16 mouse cellular contexts compared by ENCODE assay signal in the genomic region with DNA sequence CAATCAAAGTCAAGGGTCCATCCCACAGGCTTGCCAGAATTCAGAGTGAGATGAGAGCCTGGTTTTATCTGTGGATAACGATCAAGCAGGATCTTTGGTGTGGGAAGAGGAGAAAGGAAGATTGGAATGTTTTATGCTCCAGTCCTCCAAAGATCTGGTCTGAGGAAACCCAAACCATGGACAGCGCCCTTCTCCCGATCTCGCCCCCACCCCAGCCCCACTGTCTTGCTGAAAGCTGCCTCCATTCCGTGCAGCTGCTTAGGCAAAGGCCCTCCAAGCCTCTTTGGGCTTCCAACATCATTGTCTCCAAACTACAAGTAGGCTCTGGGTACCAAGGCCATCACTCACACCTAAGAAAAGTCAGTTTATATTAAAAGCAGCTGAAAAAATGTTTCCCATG.
A peak's percentile ranks its signal among the peaks of the same experiment; 100 is the strongest.
DNase-seq lines count a peak whose midpoint lies in the region; ATAC-seq lines count a peak whose summit lies in the region.
"Had no signal": no experiment of that assay in that cellular context is flagged by ENCODE, and none has a peak within 500 bp of the region (broad histone marks: within the 10 kb centered on the region; RNA-seq: fewer than 3 reads in every experiment).

No protein-coding gene starts in this region.

- ATAC-seq in limb, embryonic 11.5 days (ENCODE audit: insufficient number of reproducible peaks, low FRiP score, low TSS enrichment, low read depth), result no peak
- ATAC-seq: CD4-positive, CD25-positive, alpha-beta regulatory T cell, adult 4 months; forebrain, embryonic 15.5 days had no signal

- H3K4me3 ChIP-seq in limb, embryonic 11.5 days (ENCODE audit: low read depth, low read length), result no peak overlapping the region
- H3K4me3 ChIP-seq: forebrain, embryonic 15.5 days; liver, embryonic 13.5 days; midbrain, embryonic 10.5 days had no signal

- no peak overlapping the region for H3K9ac ChIP-seq in limb, embryonic 11.5 days (ENCODE audit: low read length)
- H3K9ac ChIP-seq: forebrain, embryonic 15.5 days; hindbrain, embryonic 14.5 days; liver, embryonic 13.5 days had no signal

- H3K9me3 ChIP-seq in limb, embryonic 11.5 days (ENCODE audit: control insufficient read depth, low read length), result no peaks in the 10 kb centered on the region
- H3K9me3 ChIP-seq: forebrain, embryonic 15.5 days; liver, embryonic 13.5 days; midbrain, embryonic 10.5 days had no signal

- peak; percentile 62 to 65 for DNase-seq in kidney, postnatal 4 days
- DNase-seq in kidney, postnatal 25 days, result no peak
- peak; percentile 9 for DNase-seq in R1 (ENCODE audit: low read depth, low spot score)
- peak; percentile 46 for DNase-seq in embryo, embryonic 10.5 days (ENCODE audit: low spot score)
- DNase-seq in limb, embryonic 11.5 days (ENCODE audit: low spot score), result peak; percentile 50
- no peak for DNase-seq in adrenal gland, postnatal 4 days (ENCODE audit: low spot score in 2 of 2)
- DNase-seq in urinary bladder, postnatal 36 days (ENCODE audit: low spot score in 2 of 2), result no peak
- DNase-seq: cerebellum, postnatal 14 days; kidney, adult 11 months; liver, embryonic 13.5 days; lung, postnatal 14 days; right cerebral cortex, postnatal 14 days had no signal

- H3K36me3 ChIP-seq in limb, embryonic 11.5 days (ENCODE audit: control insufficient read depth, insufficient read depth, low read length), result no peaks in the 10 kb centered on the region
- H3K36me3 ChIP-seq: forebrain, embryonic 15.5 days; liver, embryonic 13.5 days; midbrain, embryonic 10.5 days had no signal

- WGBS in limb, embryonic 11.5 days, result 33% methylated on average over 5 of the region's 5 CpGs

- H3K27ac ChIP-seq in limb, embryonic 11.5 days (replicated peaks; ENCODE audit: low read depth, low read length), result no peak overlapping the region
- H3K27ac ChIP-seq: forebrain, embryonic 15.5 days; hindbrain, embryonic 14.5 days; liver, embryonic 13.5 days; midbrain, embryonic 10.5 days had no signal

- no peaks in the 10 kb centered on the region for H3K27me3 ChIP-seq in limb, embryonic 11.5 days (ENCODE audit: control insufficient read depth, insufficient read depth, low read length)
- H3K27me3 ChIP-seq: forebrain, embryonic 15.5 days; liver, embryonic 13.5 days had no signal

- no peaks in the 10 kb centered on the region for H3K4me1 ChIP-seq in limb, embryonic 11.5 days (ENCODE audit: control insufficient read depth, insufficient read depth, low read length)
- H3K4me1 ChIP-seq: forebrain, embryonic 15.5 days; liver, embryonic 13.5 days; midbrain, embryonic 10.5 days had no signal

- H3K4me2 ChIP-seq in limb, embryonic 11.5 days (ENCODE audit: low read depth, severe bottlenecking), result no peak overlapping the region
- H3K4me2 ChIP-seq: forebrain, embryonic 15.5 days; hindbrain, embryonic 14.5 days; liver, embryonic 13.5 days had no signal

Comparison
In these comparisons a context has a peak if more than half of its experiments do, and no peak if none do; other contexts are left out.
1. DNase-seq: peak in kidney, postnatal 4 days (2 of 2), R1 (single experiment), embryo, embryonic 10.5 days (single experiment) and limb, embryonic 11.5 days (single experiment); none in kidney, postnatal 25 days (0 of 2), adrenal gland, postnatal 4 days (0 of 2) and urinary bladder, postnatal 36 days (0 of 2).